Mouse (Mus musculus) liver, adult 2 months (tissue): ENCODE measurements at regions not wholly inside any gene's neighbourhood (a gene's known extent, or its start where the extent isn't known, plus 50 kb on each side); places are given as distances from the start of the nearest gene placed in this dataset.

Source experiments
- CTCF ChIP-seq: fragments of 200-500 bp; IDR thresholded peaks from 2 replicates; pipeline ENCODE4 v1.5.1; 2011; ENCODE audit warnings: low read depth, low read length, control low read depth
- POLR2A ChIP-seq: fragments of 200-500 bp; IDR thresholded peaks from 2 replicates; pipeline ENCODE4 v1.6.1; 2011; ENCODE audit warnings: low read length, control low read depth; ENCODE audit not compliant: insufficient read depth; ENCODE audit errors: extremely low read depth

GRCm38 (mm10) chr3:65047879-65048278 lies 61.3 kb upstream of the Kcnab1 start:
- TF ChIP-seq CTCF (no peak), POLR2A (no peak)
